Mouse (Mus musculus): ENCODE measurements at regions not wholly inside any gene's neighbourhood (a gene's known extent, or its start where the extent isn't known, plus 50 kb on each side); places are given as distances from the start of the nearest gene placed in this dataset.

GRCm38 (mm10) chr15:55962093-55962492 is 1515.3 kb downstream of the Slc22a22 start:
- 99% methylated on average over 3 of the region's 3 CpGs for WGBS
- Histone ChIP-seq H3K9me3 (replicated peaks) (no peaks in the 10 kb centered on the region), H3K4me2 (replicated peaks) (no peak overlapping the region), H3K9ac (no peak overlapping the region), H3K4me1 (0 out of 2 replicates have a peak, but pooled peaks cover 2% of the 10 kb centered on the region), H3K36me3 (no peaks in the 10 kb centered on the region), H3K27ac (no peak overlapping the region), H3K27me3 (no peaks in the 10 kb centered on the region), H3K4me3 (no peak overlapping the region)
- no peak for ATAC-seq (ENCODE audit: low FRiP score)
